Mouse (Mus musculus) heart, embryonic 10.5 days (tissue): ENCODE results near the gene Gm20388. TPM values are rescaled to one million over a fixed set of nuclear protein-coding genes. Genes with fewer than 3 reads are reported as not detected.
A peak's percentile ranks its signal among the peaks of the same experiment; 100 is the strongest.

Experiments
- DNase-seq: peaks from one replicate; pipeline ENCODE4 v3.0.0-alpha.2; 2017; ENCODE audit warnings: low spot score
- H3K27ac ChIP-seq: fragments of 300-500 bp; sonication (generic); 2 replicates; pipeline ENCODE4 v1.5.1; 2016; ENCODE audit warnings: mild to moderate bottlenecking
- H3K27me3 ChIP-seq: fragments of 300-500 bp; sonication (generic); 2 replicates; pipeline ENCODE4 v1.6.1; 2016; ENCODE audit warnings: mild to moderate bottlenecking; ENCODE audit not compliant: poor library complexity, insufficient read depth, severe bottlenecking
- H3K36me3 ChIP-seq: fragments of 300-500 bp; sonication (generic); 2 replicates; pipeline ENCODE4 v1.6.1; 2016; ENCODE audit warnings: mild to moderate bottlenecking, moderate library complexity
- H3K4me1 ChIP-seq: fragments of 300-500 bp; sonication (generic); 2 replicates; pipeline ENCODE4 v1.6.1; 2016; ENCODE audit warnings: mild to moderate bottlenecking
- H3K4me3 ChIP-seq: fragments of 300-500 bp; sonication (generic); 2 replicates; pipeline ENCODE4 v1.5.1; 2016; ENCODE audit warnings: mild to moderate bottlenecking, moderate library complexity
- H3K9me3 ChIP-seq: fragments of 300-500 bp; sonication (generic); 2 replicates; pipeline ENCODE4 v1.6.1; 2016; ENCODE audit warnings: mild to moderate bottlenecking, moderate library complexity
- WGBS: fragments of 180-500 bp; shearing (Covaris S2); methylation state at CpG from one replicate; pipeline ENCODE4 v1.1.7; 2016; 5-methylcytosine and 5-hydroxymethylcytosine counted together
- polyA plus RNA-seq: library from polyadenylated mRNA; unstranded; fragments of >200 nt; fragmentation: Nextera tagmentation; extraction: Ambion mirVana; gene quantifications from 2 replicates; pipeline ENCODE4 v1.2.1, GENCODE M21; 2016

The Gm20388 gene
- polyA plus RNA-seq, 1 experiment from 2014 or later, result 4.5 TPM

- no peaks in the 10 kb centered on the region for H3K36me3 ChIP-seq
- H3K27ac ChIP-seq, result peak overlapping the region; percentile 78
- DNase-seq, result peak; percentile 82
- H3K4me3 ChIP-seq, result peak overlapping the region; percentile 78
- peaks cover 3% of the 10 kb centered on the region; the same call in 1 of the 2 replicates for H3K9me3 ChIP-seq
- H3K27me3 ChIP-seq, result peaks cover 53% of the 10 kb centered on the region
- under 1% methylated on average over 42 of the region's 42 CpGs for WGBS
- peaks cover 51% of the 10 kb centered on the region for H3K4me1 ChIP-seq
Measured at GRCm38 (mm10) chr8:120634329-120634839, 723.7 kb downstream of the Gm20388 start.

- WGBS, result 23% methylated on average over 8 of the region's 8 CpGs
- Histone ChIP-seq H3K27ac (no peak overlapping the region), H3K9me3 (no peaks in the 10 kb centered on the region), H3K4me1 (0 out of 2 replicates have a peak, but pooled peaks cover 14% of the 10 kb centered on the region), H3K27me3 (peaks cover 5% of the 10 kb centered on the region), H3K4me3 (no peak overlapping the region), H3K36me3 (no peaks in the 10 kb centered on the region)
- no peak for DNase-seq
Measured at GRCm38 (mm10) chr8:120641245-120641644, 730.6 kb downstream of the Gm20388 start.

- Histone ChIP-seq H3K36me3 (no peaks in the 10 kb centered on the region), H3K4me3 (no peak overlapping the region), H3K4me1 (0 out of 2 replicates have a peak, but pooled peaks cover 12% of the 10 kb centered on the region), H3K9me3 (no peaks in the 10 kb centered on the region), H3K27ac (no peak overlapping the region), H3K27me3 (no peaks in the 10 kb centered on the region; the same call in 1 of the 2 replicates)
- 76% methylated on average over 10 of the region's 10 CpGs for WGBS
- DNase-seq, result no peak
Measured at GRCm38 (mm10) chr8:120642031-120642662, 731.5 kb downstream of the Gm20388 start.

- no peaks in the 10 kb centered on the region for H3K9me3 ChIP-seq
- WGBS, result 85% methylated on average over 7 of the region's 7 CpGs
- no peaks in the 10 kb centered on the region for H3K27me3 ChIP-seq
- H3K36me3 ChIP-seq, result no peaks in the 10 kb centered on the region
- 0 out of 2 replicates have a peak, but pooled peaks cover 12% of the 10 kb centered on the region for H3K4me1 ChIP-seq
- no peak for DNase-seq
- H3K4me3 ChIP-seq, result no peak overlapping the region
- no peak overlapping the region for H3K27ac ChIP-seq
Measured at GRCm38 (mm10) chr8:120644663-120645062, 734.0 kb downstream of the Gm20388 start.

- 0 out of 2 replicates have a peak, but pooled peaks cover 8% of the 10 kb centered on the region for H3K36me3 ChIP-seq
- DNase-seq, result no peak
- no peak within 1 kb of the TSS for H3K27ac ChIP-seq
- H3K4me1 ChIP-seq, result no peaks in the 10 kb centered on the region
- no peak within 1 kb of the TSS for H3K4me3 ChIP-seq
- H3K9me3 ChIP-seq, result no peaks in the 10 kb centered on the region
- WGBS, result 55% methylated on average over 7 of the region's 7 CpGs
- no peaks in the 10 kb centered on the region for H3K27me3 ChIP-seq
Measured at GRCm38 (mm10) chr8:120647532-120647931, 736.9 kb downstream of the Gm20388 start, which contains the start of gene 1190005I06Rik. Gene 1190005I06Rik, minus strand, starts transcription at chr8:120647632.

GRCm38 (mm10) chr8:120656322-120657052, 745.8 kb downstream of the Gm20388 start:
- peaks cover 73% of the 10 kb centered on the region for H3K36me3 ChIP-seq
- WGBS, result 89% methylated on average over 7 of the region's 7 CpGs

GRCm38 (mm10) chr8:120657415-120657814, 746.8 kb downstream of the Gm20388 start:
- DNase-seq, result no peak
- Histone ChIP-seq H3K9me3 (no peaks in the 10 kb centered on the region), H3K4me1 (no peaks in the 10 kb centered on the region), H3K27me3 (no peaks in the 10 kb centered on the region), H3K27ac (no peak overlapping the region), H3K36me3 (peaks cover 73% of the 10 kb centered on the region), H3K4me3 (no peak overlapping the region)
- 91% methylated on average over 8 of the region's 8 CpGs for WGBS

More at GRCm38 (mm10) chr8:120656322-120657052, 745.8 kb downstream of the Gm20388 start:
- H3K4me1 ChIP-seq, result no peaks in the 10 kb centered on the region
- H3K27ac ChIP-seq, result no peak overlapping the region
- no peak for DNase-seq
- no peaks in the 10 kb centered on the region for H3K9me3 ChIP-seq
- H3K27me3 ChIP-seq, result no peaks in the 10 kb centered on the region
- H3K4me3 ChIP-seq, result no peak overlapping the region

GRCm38 (mm10) chr8:120664566-120664965, 753.9 kb downstream of the Gm20388 start:
- WGBS, result 81% methylated on average over 6 of the region's 6 CpGs
- peaks cover 40% of the 10 kb centered on the region for H3K4me1 ChIP-seq
- H3K4me3 ChIP-seq, result no peak overlapping the region
- no peaks in the 10 kb centered on the region for H3K27me3 ChIP-seq
- no peak overlapping the region for H3K27ac ChIP-seq
- DNase-seq, result no peak
- H3K9me3 ChIP-seq, result no peaks in the 10 kb centered on the region
- H3K36me3 ChIP-seq, result peaks cover 23% of the 10 kb centered on the region

GRCm38 (mm10) chr8:120665726-120666455, 755.2 kb downstream of the Gm20388 start:
- peak overlapping the region; percentile 29; the same call in 1 of the 2 replicates for H3K27ac ChIP-seq
- DNase-seq, result no peak
- H3K36me3 ChIP-seq, result peaks cover 22% of the 10 kb centered on the region
- no peaks in the 10 kb centered on the region for H3K27me3 ChIP-seq
- H3K4me1 ChIP-seq, result peaks cover 44% of the 10 kb centered on the region
- peak overlapping the region; percentile 92 for H3K4me3 ChIP-seq
- no peaks in the 10 kb centered on the region for H3K9me3 ChIP-seq
- 77% methylated on average over 3 of the region's 3 CpGs for WGBS

- H3K9me3 ChIP-seq, result no peaks in the 10 kb centered on the region
- WGBS, result 4% methylated on average over 17 of the region's 17 CpGs
- peaks cover 44% of the 10 kb centered on the region for H3K4me1 ChIP-seq
- peak overlapping the region; percentile 92 for H3K4me3 ChIP-seq
- H3K27ac ChIP-seq, result peak overlapping the region; percentile 98
- H3K27me3 ChIP-seq, result no peaks in the 10 kb centered on the region
- peaks cover 33% of the 10 kb centered on the region for H3K36me3 ChIP-seq
- no peak for DNase-seq
Measured at GRCm38 (mm10) chr8:120666807-120667470, 756.3 kb downstream of the Gm20388 start.

- Histone ChIP-seq H3K4me3 (peak within 1 kb of the TSS; percentile 92), H3K27ac (peak within 1 kb of the TSS; percentile 98), H3K27me3 (no peaks in the 10 kb centered on the region), H3K4me1 (peaks cover 44% of the 10 kb centered on the region), H3K9me3 (no peaks in the 10 kb centered on the region), H3K36me3 (peaks cover 41% of the 10 kb centered on the region)
- WGBS, result under 1% methylated on average over 105 of the region's 105 CpGs
- peak; percentile 97 for DNase-seq
Measured at GRCm38 (mm10) chr8:120667561-120668373, 757.1 kb downstream of the Gm20388 start, which contains the start of the genes Gm27021 and Cox4i1. Gene Gm27021, minus strand, starts transcription at chr8:120668079. Gene Cox4i1, plus strand, starts transcription at chr8:120668222.
